Mouse (Mus musculus) kidney, adult 8-10 months (tissue): Measurements from ENCODE around the gene Etl4.
"Not testable (repeated sequence)": the region's sequence is repeated elsewhere in the genome, so short reads cannot be mapped to it uniquely, and the experiment has no call there.

Experiments
- DNase-seq, 2 experiments: peaks; one replicate each; pipeline ENCODE4 v3.0.0; 2022

Etl4 gene

GRCm38 (mm10) chr2:20168156-20168555 is 258.6 kb downstream of the Etl4 start:
- no peak for DNase-seq

DNA sequence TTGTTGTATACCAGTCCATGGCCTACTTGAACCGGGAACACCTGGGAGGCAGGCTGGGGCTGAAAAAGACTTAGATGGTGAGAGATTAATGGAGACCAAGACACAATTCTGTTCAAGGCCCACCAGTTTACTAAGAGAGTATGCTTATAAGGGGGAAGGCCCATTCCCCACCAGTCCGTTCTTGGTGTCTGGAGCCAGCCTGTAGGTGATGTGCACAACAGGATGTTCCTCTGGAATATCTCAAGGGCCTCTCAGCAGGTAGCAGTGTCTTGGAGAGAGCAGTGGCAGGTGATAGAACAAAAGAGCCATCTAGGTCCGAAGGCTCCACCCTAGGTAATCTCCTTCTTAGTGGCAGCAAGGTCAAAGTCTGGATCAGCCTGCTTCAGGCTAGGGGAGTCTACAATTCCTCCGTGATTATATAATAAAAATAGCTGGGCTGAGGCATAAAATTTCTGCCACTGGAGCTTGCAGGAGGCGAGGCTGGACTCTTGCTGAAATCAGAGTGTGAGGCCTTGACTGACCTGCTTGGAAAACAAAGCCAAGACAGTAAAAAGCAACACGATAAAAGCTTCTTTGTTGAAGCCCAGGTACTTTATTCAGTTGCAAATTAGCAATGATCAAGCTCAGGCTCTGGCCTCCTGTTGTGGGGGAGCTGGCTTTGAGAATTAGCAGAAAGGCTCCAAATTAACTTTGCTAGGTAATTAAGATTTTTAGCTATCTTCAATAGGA is 267.0 kb downstream of the Etl4 start:
- DNase-seq: not testable (repeated sequence)

DNA sequence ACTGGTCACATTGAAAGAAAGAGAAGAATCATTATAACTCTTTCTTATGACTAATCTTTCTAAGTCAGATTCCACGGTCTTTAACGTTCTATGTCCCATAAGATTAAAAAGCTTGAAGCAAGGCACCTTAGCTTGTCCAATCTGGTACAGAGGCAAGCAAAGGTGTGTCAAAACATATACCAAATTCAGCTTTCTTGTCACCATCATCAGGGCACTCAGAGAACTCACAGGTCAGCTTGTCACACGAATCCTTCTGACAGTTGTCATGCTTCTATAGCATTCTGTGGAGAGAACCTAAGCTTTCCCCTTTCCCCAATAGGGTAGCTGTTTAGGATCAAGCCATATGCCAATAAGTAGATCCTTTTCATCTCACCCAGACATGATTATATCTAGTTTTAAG is 267.7 kb downstream of the Etl4 start:
- DNase-seq: not testable (repeated sequence)

DNA sequence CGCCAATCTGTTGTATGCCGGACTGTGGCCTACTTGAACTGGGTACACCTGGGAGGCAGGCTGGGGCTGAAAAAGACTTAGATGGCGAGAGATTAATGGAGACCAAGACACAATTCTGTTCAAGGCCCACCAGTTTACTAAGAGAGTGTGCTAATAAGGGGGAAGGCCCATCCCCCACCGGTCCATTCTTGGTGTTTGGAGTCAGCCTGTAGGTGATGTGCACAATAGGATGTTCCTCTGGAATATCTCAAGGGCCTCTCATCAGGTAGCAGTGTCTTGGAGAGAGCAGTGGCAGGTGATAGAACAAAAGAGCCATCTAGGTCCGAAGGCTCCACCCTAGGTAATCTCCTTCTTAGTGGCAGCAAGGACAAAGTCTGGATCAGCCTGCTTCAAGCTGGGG is 271.0 kb downstream of the Etl4 start:
- DNase-seq: not testable (repeated sequence)

GRCm38 (mm10) chr2:20187223-20187622 is 277.6 kb downstream of the Etl4 start:
- not testable (repeated sequence) for DNase-seq

DNA sequence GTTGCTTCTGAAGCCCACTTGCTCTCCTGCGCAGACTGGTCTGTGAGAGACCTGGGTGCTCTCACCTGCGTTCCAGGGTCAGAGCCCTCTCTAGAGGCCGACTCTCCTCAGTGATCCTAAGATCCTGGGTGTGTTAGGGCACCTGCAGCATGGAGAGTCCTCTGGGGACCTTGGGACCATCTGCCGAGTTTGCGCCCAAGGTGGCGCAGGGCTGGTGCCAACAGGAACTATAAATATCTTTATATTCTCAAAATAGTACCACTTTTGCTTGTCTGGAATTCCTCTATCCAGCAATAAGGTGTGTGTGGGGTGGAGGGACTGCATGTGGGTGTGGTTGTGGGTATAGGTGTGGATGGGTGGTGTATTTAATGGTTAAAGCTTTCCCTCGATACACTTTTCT is 293.4 kb downstream of the Etl4 start:
- no peak for DNase-seq

GRCm38 (mm10) chr2:20206647-20207046 is 297.1 kb downstream of the Etl4 start:
- no peak for DNase-seq

DNA sequence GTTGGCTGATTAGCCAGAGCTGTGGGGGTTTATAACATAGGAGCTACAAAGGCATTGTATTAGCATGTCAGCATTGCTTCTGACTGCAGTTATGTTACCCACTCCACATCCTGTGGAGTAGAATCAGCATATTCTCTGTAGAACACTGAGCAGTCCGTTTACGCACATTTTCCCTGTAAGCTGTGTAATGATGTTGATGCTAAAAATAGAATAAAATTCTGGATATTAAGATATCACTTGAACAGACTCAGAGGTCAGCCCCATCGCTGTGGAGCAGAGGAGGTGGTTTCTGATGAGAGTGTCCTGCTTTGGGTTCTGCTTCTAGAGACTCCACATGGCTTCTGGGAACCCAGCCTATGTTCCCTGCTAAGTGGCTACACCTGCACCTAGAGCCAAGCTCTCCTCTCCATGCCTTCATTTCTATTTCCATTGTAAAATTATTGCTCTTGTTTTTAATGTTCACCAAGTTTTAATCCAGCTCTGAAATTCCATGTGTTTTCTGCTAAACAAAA is 299.2 kb downstream of the Etl4 start:
- no peak for DNase-seq

DNA sequence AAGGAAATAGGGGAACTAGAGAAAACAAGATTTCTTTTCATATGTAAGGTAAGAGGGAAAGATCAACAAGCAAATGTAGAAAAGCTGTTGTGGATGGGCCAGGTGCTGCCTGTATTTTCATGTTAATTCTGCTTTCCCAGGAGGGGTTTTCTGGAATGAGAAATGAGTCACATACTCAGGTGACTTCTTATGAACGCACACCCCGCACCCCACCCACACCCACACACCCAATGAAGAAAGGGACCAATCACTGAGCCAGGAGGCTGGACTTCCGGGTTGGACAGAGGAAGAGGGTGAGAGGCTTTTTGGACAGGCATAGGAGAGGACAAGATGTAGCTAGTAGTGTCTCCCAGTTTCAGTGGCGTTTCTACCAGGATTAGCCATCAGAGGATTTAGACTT is 299.8 kb downstream of the Etl4 start:
- DNase-seq: no peak

- no peak for DNase-seq
Observed at GRCm38 (mm10) chr2:20216275-20216674, 306.7 kb downstream of the Etl4 start.

GRCm38 (mm10) chr2:20216686-20217437 is 307.3 kb downstream of the Etl4 start:
- no peak for DNase-seq

- DNase-seq: no peak
Observed at GRCm38 (mm10) chr2:20231371-20231770, 321.8 kb downstream of the Etl4 start.

DNA sequence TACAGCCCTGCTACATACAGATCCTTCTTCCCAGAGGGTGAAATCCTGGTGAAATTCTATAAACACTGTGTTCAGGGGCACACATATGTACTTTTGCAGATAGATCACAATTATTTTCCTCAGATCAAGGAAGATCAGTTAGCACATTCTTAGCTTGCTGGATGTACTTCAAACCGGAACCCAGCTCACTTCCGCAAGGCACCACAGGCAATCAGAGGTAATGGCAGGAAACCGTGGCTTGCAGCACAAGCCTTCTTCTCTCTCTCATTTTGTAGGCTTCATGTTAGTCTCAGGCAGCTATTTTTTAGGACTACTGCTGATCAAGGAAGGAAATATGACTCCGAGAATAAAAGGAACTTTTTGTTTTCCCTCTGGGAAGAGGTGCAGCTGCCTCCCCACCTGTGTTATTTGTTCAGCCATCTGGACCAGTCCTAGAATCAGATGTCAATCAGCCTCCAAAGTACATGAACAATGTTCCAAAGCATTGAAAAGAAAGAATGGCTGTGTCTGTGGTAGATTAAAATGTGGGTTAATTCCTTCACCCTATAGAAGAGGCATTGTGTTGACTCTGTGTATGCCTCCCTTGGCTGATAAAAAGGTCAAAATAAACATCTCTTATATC is 338.6 kb downstream of the Etl4 start:
- DNase-seq: no peak

DNA sequence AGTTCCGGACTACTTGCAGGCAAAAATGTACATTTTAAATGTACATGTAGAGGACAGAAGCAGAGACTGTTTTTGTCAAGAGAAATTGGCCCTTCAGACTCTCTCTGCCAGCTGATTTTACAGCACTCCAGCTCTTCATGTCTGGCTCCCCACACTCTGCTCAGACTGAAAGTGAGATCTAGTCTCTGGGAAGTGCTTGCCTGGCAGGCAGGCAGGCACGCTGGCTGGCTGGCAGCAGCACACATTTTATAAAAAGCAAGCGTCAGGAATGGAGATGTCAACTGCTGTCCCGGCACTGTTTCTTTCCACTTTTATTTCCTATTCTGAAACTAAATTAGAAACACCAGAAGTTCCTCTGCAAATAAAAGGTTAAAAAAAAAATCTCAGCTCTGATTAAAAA is 339.8 kb downstream of the Etl4 start:
- no peak for DNase-seq

DNA sequence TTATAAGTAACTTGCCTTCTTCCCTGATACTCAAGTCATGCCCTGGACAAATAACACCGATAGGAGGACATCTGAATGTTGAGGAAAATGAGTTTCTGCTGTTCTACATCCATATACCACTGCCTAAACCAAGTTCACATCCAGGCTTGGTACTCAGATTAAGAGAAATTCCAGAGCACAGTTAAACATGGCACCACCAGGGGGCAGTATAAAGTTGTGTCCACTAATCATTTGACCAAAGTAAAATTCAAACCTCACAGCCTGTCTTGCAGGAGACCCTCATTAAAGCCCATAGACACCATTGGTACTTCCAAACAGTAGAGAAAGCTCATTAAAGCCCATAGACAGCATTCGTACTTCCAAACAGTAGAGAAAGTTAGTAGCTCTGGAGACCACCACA is 366.5 kb downstream of the Etl4 start:
- DNase-seq: peak; percentile 19 to 67

GRCm38 (mm10) chr2:20281903-20282302 is 372.3 kb downstream of the Etl4 start:
- DNase-seq: no peak

- no peak for DNase-seq
Observed at GRCm38 (mm10) chr2:20284425-20284824, 374.8 kb downstream of the Etl4 start.

GRCm38 (mm10) chr2:20290982-20291740 is 381.6 kb downstream of the Etl4 start:
- DNase-seq: no peak

GRCm38 (mm10) chr2:20291741-20292110 is 382.1 kb downstream of the Etl4 start:
- no peak for DNase-seq

GRCm38 (mm10) chr2:20293336-20293735 is 383.8 kb downstream of the Etl4 start:
- DNase-seq: no peak

DNA sequence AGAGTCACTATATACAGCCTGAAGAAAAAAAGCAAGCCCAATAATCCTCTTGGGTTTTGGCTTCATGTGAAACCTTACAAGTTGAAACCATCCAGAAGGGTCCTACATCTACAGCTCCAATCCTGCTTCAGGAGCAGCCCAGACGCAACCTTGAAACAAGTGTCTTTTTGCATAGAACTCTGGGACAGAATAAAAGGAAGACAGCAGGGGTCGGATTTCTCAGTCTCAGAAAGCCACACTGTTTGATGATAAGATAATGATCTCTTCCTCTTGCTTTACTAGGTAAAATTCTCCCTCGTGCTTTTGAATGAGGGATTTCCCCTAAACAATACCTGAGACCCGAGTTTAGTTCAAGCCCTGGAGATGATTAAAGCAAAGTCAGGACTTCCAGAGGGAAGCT is 385.0 kb downstream of the Etl4 start:
- DNase-seq: no peak

GRCm38 (mm10) chr2:20302517-20302916 is 392.9 kb downstream of the Etl4 start:
- DNase-seq: no peak

- DNase-seq: no peak
Observed at GRCm38 (mm10) chr2:20324954-20325353, 415.4 kb downstream of the Etl4 start.
